Mouse (Mus musculus): ENCODE measurements around the gene Cfap99.

Gene Cfap99

DNA sequence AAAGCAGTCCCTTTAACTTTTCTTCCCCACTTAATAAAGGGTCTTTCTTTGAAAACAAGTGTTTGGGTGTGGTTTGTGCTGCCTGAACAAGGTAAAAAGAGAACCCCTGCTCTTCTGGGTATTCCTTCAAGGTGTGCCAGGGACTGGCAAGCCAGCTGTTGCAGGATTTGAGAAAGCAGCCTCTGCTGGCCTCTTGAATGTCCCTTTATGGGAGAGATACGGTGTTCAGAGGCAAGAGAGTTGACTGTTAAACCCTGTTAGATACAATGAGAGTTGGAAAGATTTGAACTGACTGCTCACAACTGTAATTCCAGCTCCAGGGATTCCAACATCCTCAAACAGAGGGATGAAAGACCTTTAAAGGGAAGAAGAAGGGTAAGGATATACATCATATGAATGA is 45.7 kb downstream of the Cfap99 start:
- H3K27me3 ChIP-seq (ENCODE audit: control insufficient read depth, insufficient read depth, low read length, poor library complexity, severe bottlenecking): no peaks in the 10 kb centered on the region
- H3K36me3 ChIP-seq (ENCODE audit: control insufficient read depth, insufficient read depth, low read length, poor library complexity, severe bottlenecking): peaks cover 2% of the 10 kb centered on the region; the same call in 1 of the 2 replicates
- no peak for DNase-seq (ENCODE audit: low read depth, low spot score)

DNA sequence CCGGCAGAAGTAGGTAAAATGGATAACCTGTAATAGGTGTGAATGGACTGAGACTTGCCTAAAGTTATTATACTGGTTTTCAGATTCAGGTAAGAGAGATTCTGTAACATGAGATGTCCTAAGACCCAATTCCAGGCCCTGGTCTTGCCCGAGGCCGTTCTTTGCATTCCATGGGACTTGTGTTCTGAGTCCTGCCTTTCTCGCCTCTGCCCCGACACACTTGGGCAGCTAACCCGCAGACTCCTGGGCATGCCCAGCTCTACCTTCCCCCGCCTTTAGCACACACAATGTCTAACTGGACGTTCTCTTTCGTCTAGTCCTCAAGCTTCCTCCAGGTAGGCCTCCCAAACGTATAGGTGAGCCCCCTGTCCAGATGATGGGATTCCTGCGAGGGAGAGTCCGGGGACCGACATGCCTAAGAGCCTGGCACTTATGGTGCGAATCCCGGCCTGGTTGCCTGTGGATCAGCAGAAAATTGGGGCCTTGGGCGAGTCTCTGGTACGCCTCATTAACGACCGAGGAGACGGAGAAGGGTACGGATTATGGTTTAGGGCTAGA is 47.2 kb downstream of the Cfap99 start:
- DNase-seq (ENCODE audit: low read depth, low spot score): no peak
- no peaks in the 10 kb centered on the region for H3K27me3 ChIP-seq (ENCODE audit: control insufficient read depth, insufficient read depth, low read length, poor library complexity, severe bottlenecking)
- H3K36me3 ChIP-seq (ENCODE audit: control insufficient read depth, insufficient read depth, low read length, poor library complexity, severe bottlenecking): 0 out of 2 replicates have a peak, but pooled peaks cover 2% of the 10 kb centered on the region

DNA sequence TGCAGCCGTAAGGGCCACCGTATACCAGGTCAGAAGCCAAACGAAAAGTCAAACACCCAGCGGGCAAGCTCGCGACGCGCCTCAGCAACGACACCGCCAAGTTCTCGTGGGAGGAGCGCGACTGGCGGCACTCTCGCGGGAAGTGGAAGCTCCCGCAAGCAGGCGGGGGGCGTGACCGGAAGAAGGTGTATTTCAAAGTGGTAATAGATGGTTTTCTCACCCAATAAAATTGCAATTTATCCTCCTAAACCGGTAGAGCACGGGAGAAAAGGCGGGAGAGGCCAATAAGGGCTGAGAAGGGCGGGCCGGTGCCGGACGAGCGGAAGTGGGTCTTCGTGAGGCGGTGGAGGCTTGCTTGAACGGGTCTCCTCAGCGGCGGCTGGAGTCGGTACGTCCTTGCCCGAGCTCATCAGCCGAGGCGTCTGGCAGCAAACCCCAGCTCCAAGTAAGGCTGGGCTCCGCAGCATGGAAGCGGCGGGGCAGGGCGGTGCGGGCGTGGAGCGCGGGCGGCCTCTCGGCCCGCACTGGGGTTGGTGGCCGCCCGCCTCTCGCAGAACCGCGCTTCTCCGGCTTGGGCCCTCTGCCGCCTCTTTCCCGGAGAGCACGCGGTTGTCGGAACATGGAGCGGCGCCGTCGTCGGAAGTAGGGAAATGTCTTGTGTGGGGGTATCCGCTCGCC is 47.8 kb downstream of the Cfap99 start, which contains the start of gene Rnf4:
Gene Rnf4 (plus strand): TSS at position 193 of the 678 bp plus-strand sequence.
- DNase-seq (ENCODE audit: low read depth, low spot score): peak; percentile 98
- Histone ChIP-seq H3K27me3 (ENCODE audit: control insufficient read depth, insufficient read depth, low read length, poor library complexity, severe bottlenecking) (no peaks in the 10 kb centered on the region), H3K36me3 (ENCODE audit: control insufficient read depth, insufficient read depth, low read length, poor library complexity, severe bottlenecking) (0 out of 2 replicates have a peak, but pooled peaks cover 2% of the 10 kb centered on the region)

DNA sequence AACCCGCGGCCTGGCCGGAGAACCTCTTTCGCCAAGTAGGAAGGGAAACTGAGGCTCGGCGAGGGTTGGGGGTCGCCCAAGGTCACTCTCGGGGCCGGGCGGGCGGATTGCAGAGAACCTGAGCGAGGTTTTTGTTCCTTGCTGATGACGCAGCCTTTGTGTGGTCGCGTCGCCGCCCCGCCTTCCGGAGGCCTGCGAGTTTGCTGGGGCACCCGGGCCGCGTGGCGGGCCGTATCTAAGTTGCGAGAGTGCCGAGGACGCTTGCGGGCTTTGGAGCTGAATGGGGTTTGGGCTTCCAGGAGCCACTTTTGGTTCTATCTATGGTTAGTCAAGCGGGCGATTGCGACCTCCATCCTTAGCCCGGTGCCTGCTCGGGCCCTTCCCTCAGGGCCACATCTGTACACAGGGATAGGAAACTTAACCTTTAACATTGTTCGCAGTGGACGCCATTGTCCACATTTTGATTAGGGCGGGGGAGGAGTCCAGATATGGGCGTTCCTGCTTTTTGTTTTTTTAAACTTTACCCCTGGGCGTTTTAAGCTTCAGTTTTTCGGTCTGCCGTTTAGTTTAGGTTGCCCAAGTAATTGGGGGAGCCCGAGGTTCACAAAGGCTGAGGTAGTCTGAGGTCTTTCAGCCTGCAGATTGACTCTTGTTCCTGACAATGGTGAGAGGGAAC is 48.5 kb downstream of the Cfap99 start:
- no peaks in the 10 kb centered on the region for H3K27me3 ChIP-seq (ENCODE audit: control insufficient read depth, insufficient read depth, low read length, poor library complexity, severe bottlenecking)
- peak; percentile 73 for DNase-seq (ENCODE audit: low read depth, low spot score)
- H3K36me3 ChIP-seq (ENCODE audit: control insufficient read depth, insufficient read depth, low read length, poor library complexity, severe bottlenecking): no peaks in the 10 kb centered on the region

DNA sequence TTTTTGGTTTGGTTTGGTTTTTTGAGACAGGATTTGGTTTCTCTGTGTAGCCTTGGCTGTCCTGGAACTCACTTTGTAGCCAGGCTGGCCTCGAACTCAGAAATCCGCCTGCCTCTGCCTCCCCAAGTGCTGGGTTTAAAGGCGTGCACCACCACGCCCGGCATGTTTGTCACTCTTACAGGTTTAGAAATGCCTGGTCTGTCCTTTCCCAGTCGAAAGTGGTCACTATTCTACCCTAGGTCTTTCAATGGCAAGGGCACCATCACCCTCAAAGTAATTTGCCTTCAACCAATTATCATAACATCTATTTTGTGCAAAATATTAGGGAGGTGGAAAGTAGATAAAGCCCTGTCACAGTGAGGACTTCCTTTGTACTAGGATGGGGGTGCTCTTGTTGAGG is 51.8 kb downstream of the Cfap99 start:
- Histone ChIP-seq H3K36me3 (ENCODE audit: control insufficient read depth, insufficient read depth, low read length, poor library complexity, severe bottlenecking) (peaks cover 7% of the 10 kb centered on the region), H3K27me3 (ENCODE audit: control insufficient read depth, insufficient read depth, low read length, poor library complexity, severe bottlenecking) (no peaks in the 10 kb centered on the region)
- no peak for DNase-seq (ENCODE audit: low read depth, low spot score)

DNA sequence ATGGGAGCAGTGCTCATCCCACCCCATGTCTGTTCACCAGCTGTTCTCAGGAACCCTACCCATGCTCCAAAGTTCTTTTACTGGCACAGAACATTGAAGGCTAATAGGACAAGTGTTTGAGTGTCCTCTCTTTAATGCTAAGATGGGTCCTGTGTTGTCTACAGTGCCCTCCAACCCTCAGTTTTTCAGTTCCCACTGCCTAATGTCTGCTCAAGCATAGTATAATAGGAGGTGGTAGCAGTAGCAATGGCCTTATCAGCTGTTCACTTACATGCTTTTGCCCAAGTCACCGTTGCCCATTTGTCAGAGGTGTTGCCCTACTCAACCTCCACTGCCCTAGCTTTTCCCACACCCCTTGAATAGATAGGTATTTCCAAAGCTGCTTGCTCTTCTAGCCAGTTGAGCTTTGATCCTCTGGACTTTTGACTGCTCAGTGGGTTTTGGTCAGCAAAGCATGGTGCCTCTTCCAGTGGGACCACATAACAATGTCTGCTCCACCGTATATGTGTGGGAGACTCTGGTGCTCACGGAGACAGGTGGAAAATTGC is 63.8 kb downstream of the Cfap99 start:
- no peaks in the 10 kb centered on the region for H3K27me3 ChIP-seq (ENCODE audit: control insufficient read depth, insufficient read depth, low read length, poor library complexity, severe bottlenecking)
- no peak for DNase-seq (ENCODE audit: low read depth, low spot score)

DNA sequence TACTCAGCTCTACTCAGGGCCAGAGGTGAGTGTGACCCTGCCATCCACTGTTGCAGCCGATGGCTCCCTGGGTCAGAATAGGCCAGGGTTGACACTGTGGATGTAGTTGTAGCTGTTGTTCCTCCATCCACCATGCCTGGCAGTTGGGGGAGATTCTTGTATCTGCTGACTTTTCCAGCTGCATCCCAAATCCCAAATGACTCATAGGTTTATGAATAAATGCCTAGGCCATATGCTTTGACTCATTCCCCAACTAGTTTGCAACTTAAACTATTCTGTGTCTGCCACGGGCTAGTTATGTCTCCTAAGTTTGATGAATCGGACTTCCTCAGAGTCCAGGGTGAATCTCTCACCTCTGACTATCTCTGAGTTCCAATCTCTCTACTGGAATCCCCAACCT is 71.9 kb downstream of the Cfap99 start:
- peaks cover 3% of the 10 kb centered on the region; the same call in 1 of the 2 replicates for H3K36me3 ChIP-seq (ENCODE audit: control insufficient read depth, insufficient read depth, low read length, poor library complexity, severe bottlenecking)
- H3K27me3 ChIP-seq (ENCODE audit: control insufficient read depth, insufficient read depth, low read length, poor library complexity, severe bottlenecking): no peaks in the 10 kb centered on the region
- no peak for DNase-seq (ENCODE audit: low read depth, low spot score)

More for the DNA sequence above, 63.8 kb downstream of the Cfap99 start:
- H3K36me3 ChIP-seq (ENCODE audit: control insufficient read depth, insufficient read depth, low read length, poor library complexity, severe bottlenecking): peaks cover 25% of the 10 kb centered on the region

DNA sequence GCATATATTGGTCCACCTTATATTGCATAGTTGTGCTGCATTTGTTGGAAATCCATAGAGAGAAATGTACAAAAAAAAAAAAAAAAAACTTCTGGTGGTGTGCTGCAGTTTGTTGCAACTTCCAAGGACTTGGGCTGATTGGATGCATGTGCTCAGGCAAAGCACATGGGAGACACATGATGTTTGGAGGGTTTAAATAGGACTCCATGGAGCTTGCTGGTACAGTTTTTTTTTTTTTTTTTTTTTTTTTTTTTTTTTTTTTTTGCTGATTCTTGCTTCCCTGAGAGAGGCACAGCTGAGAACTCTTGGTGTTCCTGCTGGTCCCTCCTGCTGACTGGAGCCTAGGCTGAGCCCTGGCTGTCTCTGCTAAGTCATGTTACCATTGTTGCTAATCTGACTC is 74.7 kb downstream of the Cfap99 start:
- Histone ChIP-seq H3K36me3 (ENCODE audit: control insufficient read depth, insufficient read depth, low read length, poor library complexity, severe bottlenecking) (no peaks in the 10 kb centered on the region), H3K27me3 (ENCODE audit: control insufficient read depth, insufficient read depth, low read length, poor library complexity, severe bottlenecking) (no peaks in the 10 kb centered on the region)
- no peak for DNase-seq (ENCODE audit: low read depth, low spot score)

DNA sequence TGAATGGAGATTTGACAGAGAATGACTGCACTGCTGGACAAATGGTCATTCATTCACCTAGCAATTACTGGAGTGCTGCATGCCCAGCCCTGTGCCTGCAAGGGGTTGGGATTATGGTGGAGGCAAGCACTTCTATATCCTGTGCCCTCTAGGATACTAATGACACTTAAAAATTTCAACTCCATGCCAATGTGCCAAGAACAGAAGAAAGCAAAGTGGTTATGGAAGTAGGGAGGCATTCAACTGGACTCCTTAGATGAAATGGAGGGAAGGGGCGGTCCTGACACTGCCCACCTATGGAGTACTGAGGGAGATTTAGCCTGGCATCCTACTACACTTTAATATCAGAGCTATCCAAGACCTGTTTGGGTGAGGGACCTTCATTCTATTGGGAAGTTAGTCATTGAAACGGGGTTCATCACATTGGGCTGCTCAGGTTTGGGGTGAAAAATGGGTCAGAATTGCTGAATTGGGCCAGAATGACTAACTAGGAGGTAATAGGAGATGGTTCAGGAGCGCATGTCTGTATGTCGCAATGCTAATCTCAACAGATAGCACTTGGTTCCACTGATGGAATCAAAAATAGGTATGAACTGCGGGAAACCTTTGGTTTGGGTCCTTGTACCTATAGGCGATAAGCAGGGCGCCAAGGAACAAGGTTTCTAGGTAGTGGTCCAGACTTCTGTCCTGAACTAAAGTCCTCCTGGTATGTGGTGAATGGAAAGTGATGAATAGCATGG is 80.3 kb downstream of the Cfap99 start:
- Histone ChIP-seq H3K27me3 (ENCODE audit: control insufficient read depth, insufficient read depth, low read length, poor library complexity, severe bottlenecking) (no peaks in the 10 kb centered on the region), H3K36me3 (ENCODE audit: control insufficient read depth, insufficient read depth, low read length, poor library complexity, severe bottlenecking) (no peaks in the 10 kb centered on the region)
- no peak for DNase-seq (ENCODE audit: low read depth, low spot score)

DNA sequence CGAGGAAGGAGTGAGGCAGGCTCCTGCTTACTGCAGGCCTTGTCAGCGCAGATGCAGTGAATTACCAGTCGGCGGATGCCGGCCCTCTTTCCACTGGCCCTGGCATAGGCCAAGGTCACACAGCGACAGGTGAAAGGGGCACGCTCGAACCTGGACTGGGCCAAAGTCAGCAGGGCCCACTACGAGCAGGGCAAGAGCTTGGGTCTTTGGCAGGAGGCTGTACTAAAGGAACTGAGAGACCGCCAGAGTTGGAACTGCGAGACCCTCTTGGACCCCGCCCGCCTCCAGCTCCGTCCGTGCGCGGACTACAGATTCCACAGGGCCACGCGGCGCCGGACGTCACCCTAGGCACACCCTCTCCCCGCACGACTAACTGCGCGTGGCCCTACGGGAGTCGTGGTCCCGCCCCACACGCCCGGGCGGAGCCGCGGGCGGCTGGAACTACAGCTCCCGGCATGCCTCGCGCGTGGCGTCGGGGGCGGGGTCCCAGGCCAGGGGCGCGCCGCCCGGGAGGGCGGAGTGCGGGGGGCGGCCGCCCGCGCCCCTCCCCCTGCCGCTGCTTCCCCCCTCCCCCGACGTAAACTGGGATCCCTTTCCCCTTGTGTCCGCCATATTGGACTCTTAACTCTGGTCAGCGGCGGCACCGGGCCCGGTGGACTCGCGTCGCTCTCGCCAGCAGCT is 81.1 kb downstream of the Cfap99 start, which contains the start of gene Fam193a:
Gene Fam193a (plus strand): TSS at position 593 of the 681 bp plus-strand sequence.
- no peaks in the 10 kb centered on the region for H3K27me3 ChIP-seq (ENCODE audit: control insufficient read depth, insufficient read depth, low read length, poor library complexity, severe bottlenecking)

DNA sequence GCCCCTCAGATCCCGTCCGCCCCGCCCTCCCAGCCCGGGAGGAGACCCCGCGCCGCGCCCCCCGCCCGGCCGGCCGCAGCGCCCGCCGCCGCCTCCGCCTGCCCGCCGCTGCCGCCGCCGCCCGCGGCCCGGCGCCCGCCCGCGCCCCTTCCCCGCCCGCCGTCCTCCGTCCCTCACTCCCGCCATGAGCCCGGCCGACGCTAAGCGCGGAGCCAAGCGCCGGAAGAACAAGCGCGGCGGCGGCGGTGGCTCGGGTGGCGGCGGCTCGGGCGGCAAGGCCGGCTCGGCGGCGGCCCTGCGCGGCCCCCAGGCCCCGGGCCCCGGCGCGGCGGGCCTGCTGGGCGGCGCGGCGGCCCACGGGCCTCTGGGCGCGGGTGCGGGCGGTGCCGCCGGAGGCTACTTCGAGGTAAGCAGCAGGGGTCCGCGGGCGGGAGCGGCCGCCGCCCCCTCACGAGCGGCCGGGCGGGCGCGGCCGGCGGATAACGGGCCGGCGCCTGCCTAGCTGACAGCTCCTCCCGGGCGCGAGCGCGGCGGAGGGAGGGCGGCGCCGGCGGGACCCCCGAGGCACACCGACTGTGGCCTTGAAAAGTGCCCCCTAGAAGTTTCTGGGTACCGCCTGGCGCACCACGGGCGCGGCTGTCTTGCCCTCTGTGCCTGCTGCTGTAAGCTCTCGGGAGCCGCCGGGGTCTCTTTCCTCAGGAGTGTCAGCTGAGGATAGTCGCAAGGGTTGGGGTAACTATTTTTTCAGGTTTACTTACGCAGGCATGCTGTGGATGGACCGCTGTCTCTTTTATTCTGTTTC is 81.8 kb downstream of the Cfap99 start:
- H3K36me3 ChIP-seq (ENCODE audit: control insufficient read depth, insufficient read depth, low read length, poor library complexity, severe bottlenecking): no peaks in the 10 kb centered on the region
- H3K27me3 ChIP-seq (ENCODE audit: control insufficient read depth, insufficient read depth, low read length, poor library complexity, severe bottlenecking): no peaks in the 10 kb centered on the region
- DNase-seq (ENCODE audit: low read depth, low spot score): no peak

More for the DNA sequence above, 81.1 kb downstream of the Cfap99 start, which contains the start of gene Fam193a:
- peak; percentile 97 for DNase-seq (ENCODE audit: low read depth, low spot score)
- H3K36me3 ChIP-seq (ENCODE audit: control insufficient read depth, insufficient read depth, low read length, poor library complexity, severe bottlenecking): no peaks in the 10 kb centered on the region

DNA sequence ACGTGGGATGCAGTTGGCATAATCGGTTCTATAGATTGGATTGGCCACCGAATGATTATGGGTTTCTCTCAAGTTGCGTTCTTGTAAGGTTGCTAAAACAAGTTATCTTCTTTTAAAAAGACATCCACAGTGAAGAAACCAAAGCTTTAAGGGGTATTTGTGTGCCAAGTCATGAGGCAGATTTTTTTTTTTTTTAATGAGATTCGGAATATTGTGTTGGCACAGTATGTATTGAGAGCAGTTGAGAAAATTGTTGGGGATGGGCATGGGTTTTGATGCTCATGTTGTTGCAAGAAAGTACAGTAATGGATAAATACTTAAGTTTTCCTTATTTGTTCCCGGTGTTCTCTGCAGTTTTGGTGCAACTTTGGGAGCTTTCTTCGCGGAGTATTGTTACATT is 82.4 kb downstream of the Cfap99 start:
- DNase-seq (ENCODE audit: low read depth, low spot score): no peak
- H3K36me3 ChIP-seq (ENCODE audit: control insufficient read depth, insufficient read depth, low read length, poor library complexity, severe bottlenecking): no peaks in the 10 kb centered on the region
- H3K27me3 ChIP-seq (ENCODE audit: control insufficient read depth, insufficient read depth, low read length, poor library complexity, severe bottlenecking): no peaks in the 10 kb centered on the region

DNA sequence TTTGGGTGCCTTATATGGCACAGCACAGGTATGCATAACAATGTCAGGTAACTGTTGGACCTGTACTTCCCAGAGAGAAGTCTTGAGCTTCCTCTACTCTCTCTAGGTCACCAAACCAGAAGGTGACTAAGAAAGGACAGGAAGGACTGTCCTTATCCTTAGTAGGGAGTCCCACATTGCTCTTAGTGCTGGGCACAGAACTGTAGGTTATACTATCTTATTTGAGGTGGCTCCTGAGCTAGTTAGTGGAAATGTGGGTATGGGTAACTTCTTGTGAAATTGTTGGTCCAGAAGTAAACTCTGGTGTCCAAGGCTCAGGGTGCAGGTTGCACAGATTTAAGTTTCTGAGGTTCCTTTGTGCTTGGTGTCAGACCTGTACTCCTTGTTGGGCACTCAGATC is 83.7 kb downstream of the Cfap99 start:
- H3K36me3 ChIP-seq (ENCODE audit: control insufficient read depth, insufficient read depth, low read length, poor library complexity, severe bottlenecking): no peaks in the 10 kb centered on the region
- H3K27me3 ChIP-seq (ENCODE audit: control insufficient read depth, insufficient read depth, low read length, poor library complexity, severe bottlenecking): no peaks in the 10 kb centered on the region
- no peak for DNase-seq (ENCODE audit: low read depth, low spot score)

All from splenic B cell, adult 2 months (primary cell).